ENCODE assay signal across 26 mouse cellular contexts in genomic region chr1:187369049-187369448, GRCm38 (mm10).
A peak's percentile ranks its signal among the peaks of the same experiment; 100 is the strongest.
DNase-seq lines count a peak whose midpoint lies in the region; ATAC-seq and TF ChIP-seq lines count a peak whose summit lies in the region.
"Had no signal": no experiment of that assay in that cellular context is flagged by ENCODE, and none has a peak within 500 bp of the region (broad histone marks: within the 10 kb centered on the region; RNA-seq: fewer than 3 reads in every experiment).

No protein-coding gene starts in this region.

- 76% methylated on average over 2 of the region's 2 CpGs for WGBS in intestine, postnatal 0 days
- 73% methylated on average over 2 of the region's 2 CpGs for WGBS in intestine, embryonic 16.5 days

- H3K27ac ChIP-seq in intestine, postnatal 0 days (ENCODE audit: low read depth, low read length), result no peak overlapping the region
- H3K27ac ChIP-seq in intestine, embryonic 16.5 days (ENCODE audit: low read length), result no peak overlapping the region
- H3K27ac ChIP-seq: embryonic facial prominence, embryonic 12.5 days; embryonic facial prominence, embryonic 15.5 days; heart, embryonic 15.5 days; hindbrain, embryonic 14.5 days had no signal

- no peaks in the 10 kb centered on the region for H3K4me1 ChIP-seq in intestine, postnatal 0 days (replicated peaks; ENCODE audit: control insufficient read depth, insufficient read depth, low read length)
- no peaks in the 10 kb centered on the region for H3K4me1 ChIP-seq in intestine, embryonic 16.5 days (ENCODE audit: control insufficient read depth, insufficient read depth, low read length)
- H3K4me1 ChIP-seq: embryonic facial prominence, embryonic 12.5 days; embryonic facial prominence, embryonic 15.5 days; heart, embryonic 12.5 days; heart, embryonic 15.5 days had no signal

- TF ChIP-seq CTCF in intestine, postnatal 0 days (IDR thresholded peaks at IDR 0.05; ENCODE audit: low read depth), result peak; percentile 25; the same call in 1 of the 2 replicates

- intact Hi-C loops in heart, postnatal 25 days (cut with DNase I), result no loop called here

- H3K9me3 ChIP-seq in intestine, postnatal 0 days (ENCODE audit: control insufficient read depth), result no peaks in the 10 kb centered on the region
- H3K9me3 ChIP-seq in intestine, embryonic 16.5 days (ENCODE audit: control insufficient read depth, low read length), result no peaks in the 10 kb centered on the region
- H3K9me3 ChIP-seq: embryonic facial prominence, embryonic 12.5 days; embryonic facial prominence, embryonic 15.5 days; heart, embryonic 12.5 days; heart, embryonic 15.5 days had no signal

- no peak for ATAC-seq in intestine, postnatal 0 days
- no peak for ATAC-seq in intestine, embryonic 16.5 days
- ATAC-seq: activated CD4-positive, CD25-positive, alpha-beta regulatory T cell, adult 4 months; forebrain, embryonic 14.5 days; forebrain, postnatal 0 days had no signal

- H3K4me2 ChIP-seq in intestine, postnatal 0 days (replicated peaks; ENCODE audit: low read depth), result no peak overlapping the region
- no peak overlapping the region for H3K4me2 ChIP-seq in intestine, embryonic 16.5 days (ENCODE audit: low read depth, low read length)
- H3K4me2 ChIP-seq: embryonic facial prominence, embryonic 12.5 days; embryonic facial prominence, embryonic 15.5 days; heart, embryonic 12.5 days; heart, embryonic 15.5 days; hindbrain, embryonic 14.5 days had no signal

- H3K4me3 ChIP-seq in intestine, postnatal 0 days (ENCODE audit: low read depth, low read length), result no peak overlapping the region
- no peak overlapping the region for H3K4me3 ChIP-seq in intestine, embryonic 16.5 days (ENCODE audit: low read length)
- H3K4me3 ChIP-seq: embryonic facial prominence, embryonic 12.5 days; embryonic facial prominence, embryonic 15.5 days; heart, embryonic 12.5 days; heart, embryonic 15.5 days had no signal

- no peaks in the 10 kb centered on the region for H3K36me3 ChIP-seq in intestine, postnatal 0 days (ENCODE audit: control insufficient read depth, insufficient read depth)
- no peaks in the 10 kb centered on the region for H3K36me3 ChIP-seq in intestine, embryonic 16.5 days (ENCODE audit: control insufficient read depth, insufficient read depth, low read length)
- H3K36me3 ChIP-seq in splenic B cell, adult 2 months (ENCODE audit: control insufficient read depth, insufficient read depth, low read length, poor library complexity, severe bottlenecking), result no peaks in the 10 kb centered on the region
- H3K36me3 ChIP-seq: embryonic facial prominence, embryonic 12.5 days; embryonic facial prominence, embryonic 15.5 days; heart, embryonic 12.5 days; heart, embryonic 15.5 days had no signal

- no peaks in the 10 kb centered on the region for H3K27me3 ChIP-seq in intestine, postnatal 0 days (replicated peaks; ENCODE audit: control insufficient read depth, insufficient read depth, low read length)
- H3K27me3 ChIP-seq in intestine, embryonic 16.5 days (replicated peaks; ENCODE audit: control insufficient read depth, insufficient read depth, low read length), result no peaks in the 10 kb centered on the region
- no peaks in the 10 kb centered on the region for H3K27me3 ChIP-seq in splenic B cell, adult 2 months (ENCODE audit: control insufficient read depth, insufficient read depth, low read length, poor library complexity, severe bottlenecking)
- H3K27me3 ChIP-seq: embryonic facial prominence, embryonic 12.5 days; embryonic facial prominence, embryonic 15.5 days; heart, embryonic 12.5 days; heart, embryonic 15.5 days had no signal

- H3K9ac ChIP-seq in intestine, postnatal 0 days (ENCODE audit: low read depth, low read length), result no peak overlapping the region
- no peak overlapping the region for H3K9ac ChIP-seq in intestine, embryonic 16.5 days (ENCODE audit: low read depth, low read length)
- H3K9ac ChIP-seq: embryonic facial prominence, embryonic 12.5 days; embryonic facial prominence, embryonic 15.5 days; forebrain, postnatal 0 days; heart, embryonic 12.5 days; heart, embryonic 15.5 days; hindbrain, embryonic 14.5 days had no signal

- DNase-seq in CD4-positive, CD25-positive, alpha-beta regulatory T cell, adult 2 months (ENCODE audit: low read depth, low spot score), result peak; percentile 45
- peak; percentile 28 for DNase-seq in induced T-regulatory cell, adult 2 months (ENCODE audit: low read depth)
- DNase-seq in splenic B cell, adult 2 months (ENCODE audit: low read depth, low spot score), result peak; percentile 59
- no peak for DNase-seq in thymus, postnatal 4 days
- DNase-seq in heart, postnatal 25 days (ENCODE audit: low spot score), result no peak
- no peak for DNase-seq in urinary bladder, adult 18-20 months (ENCODE audit: low spot score in 2 of 2)
- DNase-seq: adrenal gland, adult 8-10 months; adrenal gland, postnatal 36 days; cerebellum, adult 11 months; cerebellum, adult 2 months; cerebellum, adult 9-11 months; cerebellum, postnatal 25 days; forebrain, postnatal 0 days; gastrocnemius, postnatal 25 days; heart, adult 18-20 months; heart, postnatal 10 days; heart, postnatal 4 days had no signal

Comparison
In these comparisons a context has a peak if more than half of its experiments do, and no peak if none do; other contexts are left out.
1. DNase-seq: peak in CD4-positive, CD25-positive, alpha-beta regulatory T cell, adult 2 months (single experiment), induced T-regulatory cell, adult 2 months (single experiment) and splenic B cell, adult 2 months (single experiment); none in thymus, postnatal 4 days (single experiment), heart, postnatal 25 days (single experiment) and urinary bladder, adult 18-20 months (0 of 2).